Mouse (Mus musculus) MEL (cell line): Measurements from ENCODE around the gene Tal1.

Source experiments
- CTCF ChIP-seq, 3 experiments: IDR thresholded peaks in 2 of 3; conservative IDR thresholded peaks in 1 of 3; 2 replicates each; pipeline ENCODE4 v1.5.1; 2011 to 2012; ENCODE audit warnings: low read length in 3 of 3, low read depth in 2 of 3, mild to moderate bottlenecking in 2 of 3, improper control_type of control experiment in 1 of 3, inconsistent platforms in 1 of 3, mixed read lengths in 1 of 3, moderate library complexity in 1 of 3; ENCODE audit not compliant: control insufficient read depth in 1 of 3, insufficient read depth in 1 of 3, poor library complexity in 1 of 3, severe bottlenecking in 1 of 3
- E2F4 ChIP-seq: IDR thresholded peaks from 2 replicates; pipeline ENCODE4 v1.6.1; 2011; ENCODE audit warnings: low read depth, low read length, improper control_type of control experiment, borderline replicate concordance
- EP300 ChIP-seq, 2 experiments: IDR thresholded peaks; 2 replicates each; pipeline ENCODE4 v1.6.1; 2011; ENCODE audit warnings: improper control_type of control experiment in 2 of 2, low read length in 2 of 2, low read depth in 1 of 2, mild to moderate bottlenecking in 1 of 2
- GATA1 ChIP-seq: IDR thresholded peaks from 2 replicates; pipeline ENCODE4 v1.6.1; 2011; ENCODE audit warnings: low read depth, low read length, improper control_type of control experiment
- MAX ChIP-seq: IDR thresholded peaks from 2 replicates; pipeline ENCODE4 v1.6.1; 2011; ENCODE audit warnings: low read length, improper control_type of control experiment
- POLR2A ChIP-seq, 2 experiments: IDR thresholded peaks; 2 replicates each; pipeline ENCODE4 v1.6.1; 2011 to 2012; ENCODE audit warnings: low read length in 2 of 2, mild to moderate bottlenecking in 2 of 2, control low read depth in 1 of 2, improper control_type of control experiment in 1 of 2, low read depth in 1 of 2, moderate library complexity in 1 of 2; ENCODE audit not compliant: control insufficient read depth in 1 of 2, insufficient read depth in 1 of 2, poor library complexity in 1 of 2
- RAD21 ChIP-seq: IDR thresholded peaks from 2 replicates; pipeline ENCODE4 v1.6.1; 2011; ENCODE audit warnings: mild to moderate bottlenecking, low read depth, low read length, improper control_type of control experiment
- TBP ChIP-seq: IDR thresholded peaks from 2 replicates; pipeline ENCODE4 v1.8.0; 2011; ENCODE audit warnings: low read depth, low read length, improper control_type of control experiment
- TCF12 ChIP-seq: IDR thresholded peaks from 2 replicates; pipeline ENCODE4 v1.6.1; 2014; ENCODE audit warnings: low read depth, mild to moderate bottlenecking, inconsistent platforms, low read length, improper control_type of control experiment, moderate library complexity
- ZMIZ1 ChIP-seq: IDR thresholded peaks from 2 replicates; pipeline ENCODE4 v1.6.1; 2012; ENCODE audit warnings: low read depth, mild to moderate bottlenecking, inconsistent platforms, low read length, improper control_type of control experiment, moderate library complexity

DNA sequence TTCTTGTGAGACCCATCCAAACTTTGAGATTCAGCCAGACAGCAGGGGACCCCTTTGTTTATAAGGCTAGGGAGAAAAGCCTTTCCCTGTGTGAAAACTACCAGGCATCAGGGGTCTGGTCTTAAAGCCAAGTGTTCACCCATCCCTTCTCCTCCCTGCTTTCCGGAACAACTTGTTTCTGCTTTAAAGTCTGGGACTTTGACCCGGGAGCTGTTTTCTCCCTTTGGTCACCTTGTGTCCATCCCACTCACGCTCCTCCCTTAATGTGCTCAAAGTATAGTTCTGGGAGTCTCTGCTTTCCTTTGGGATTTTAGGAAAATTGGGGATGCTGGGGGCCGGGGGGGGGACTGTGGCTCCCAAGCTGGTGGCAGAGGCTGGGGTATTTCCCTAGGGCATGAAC is 30.0 kb downstream of the Tal1 start:
- TF ChIP-seq RAD21 (no peak), CTCF (IDR thresholded peaks at IDR 0.05 in 2 of 3, conservative IDR thresholded peaks at IDR 0.05 in 1 of 3; ENCODE audit: control insufficient read depth in 1 of 3, insufficient read depth in 1 of 3, low read depth in 2 of 3, low read length in 3 of 3, poor library complexity in 1 of 3, severe bottlenecking in 1 of 3) (no peak), E2F4 (no peak), TBP (no peak), ZMIZ1 (no peak), TCF12 (no peak), GATA1 (no peak), MAX (no peak), POLR2A (IDR thresholded peaks at IDR 0.05; ENCODE audit: control insufficient read depth in 1 of 2, insufficient read depth in 1 of 2, low read depth in 1 of 2, low read length in 2 of 2, poor library complexity in 1 of 2) (no peak), EP300 (IDR thresholded peaks at IDR 0.05; ENCODE audit: low read depth in 1 of 2, low read length in 2 of 2) (no peak)
